Mouse (Mus musculus) hindbrain, embryonic 14.5 days (tissue): ENCODE measurements around the gene Mybpc3. TPM values are rescaled to one million over a fixed set of nuclear protein-coding genes. Genes with fewer than 3 reads are reported as not detected.
A peak's percentile ranks its signal among the peaks of the same experiment; 100 is the strongest.

Source experiments
- ATAC-seq: fragments of 200-750 bp; cut with Nextera tagmentation; 2 replicates; pipeline ENCODE4 v1.8.0; 2017; ENCODE audit warnings: moderate number of reproducible peaks, mild to moderate bottlenecking, moderate TSS enrichment, moderate library complexity; ENCODE audit not compliant: low FRiP score
- DNase-seq: peaks from one replicate; pipeline ENCODE4 v3.0.0-alpha.2; 2015; ENCODE audit warnings: low spot score
- H3K27ac ChIP-seq: fragments of 300-500 bp; sonication (generic); 2 replicates; pipeline ENCODE4 v1.5.1; 2014; ENCODE audit warnings: mild to moderate bottlenecking, moderate library complexity
- H3K27me3 ChIP-seq: fragments of 300-500 bp; sonication (generic); 2 replicates; pipeline ENCODE4 v1.6.1; 2014; ENCODE audit warnings: mild to moderate bottlenecking, low read length, mixed read lengths; ENCODE audit not compliant: control insufficient read depth, insufficient read depth
- H3K36me3 ChIP-seq: fragments of 300-500 bp; sonication (generic); replicated peaks from 2 replicates; pipeline ENCODE4 v1.6.1; 2014; ENCODE audit not compliant: control insufficient read depth, insufficient read depth
- H3K4me1 ChIP-seq: fragments of 300-500 bp; sonication (generic); replicated peaks from 2 replicates; pipeline ENCODE4 v1.6.1; 2014; ENCODE audit warnings: antibody characterized with exemption, low read length, mixed read lengths; ENCODE audit not compliant: control insufficient read depth, insufficient read depth
- H3K4me2 ChIP-seq: fragments of 300-500 bp; sonication (generic); replicated peaks from 2 replicates; pipeline ENCODE4 v1.6.1; 2014; ENCODE audit warnings: mild to moderate bottlenecking, moderate library complexity
- H3K4me3 ChIP-seq: fragments of 300-500 bp; sonication (generic); replicated peaks from 2 replicates; pipeline ENCODE4 v1.5.1; 2014; ENCODE audit warnings: mild to moderate bottlenecking, low read length
- H3K9ac ChIP-seq: fragments of 300-500 bp; sonication (generic); 2 replicates; pipeline ENCODE4 v1.6.1; 2014
- H3K9me3 ChIP-seq: fragments of 300-500 bp; sonication (generic); 2 replicates; pipeline ENCODE4 v1.6.1; 2016; ENCODE audit warnings: low read length; ENCODE audit not compliant: control insufficient read depth
- WGBS: fragments of 180-500 bp; shearing (Covaris S2); extraction: QIAGEN DNeasy Blood & Tissue Kit; methylation state at CpG from one replicate; pipeline ENCODE4 v1.1.7; 2014; 5-methylcytosine and 5-hydroxymethylcytosine counted together
- polyA plus RNA-seq: library from polyadenylated mRNA; unstranded; fragments of >200 nt; fragmentation: Nextera tagmentation; extraction: Ambion mirVana; gene quantifications from 2 replicates; pipeline ENCODE4 v1.2.1, GENCODE M21; 2014

Mybpc3 gene
- polyA plus RNA-seq, 1 experiment from 2014 or later = not detected

- H3K27me3 ChIP-seq = no peaks in the 10 kb centered on the region
- H3K4me3 ChIP-seq = peak overlapping the region; percentile 73
- peak overlapping the region; percentile 80 for H3K4me2 ChIP-seq
- H3K27ac ChIP-seq = peak overlapping the region; percentile 89
- peak overlapping the region; percentile 76 for H3K9ac ChIP-seq
- ATAC-seq (peak; percentile 97), DNase-seq (peak; percentile 96)
- no peaks in the 10 kb centered on the region for H3K9me3 ChIP-seq
- 2% methylated on average over 9 of the region's 9 CpGs for WGBS
- peaks cover 8% of the 10 kb centered on the region for H3K36me3 ChIP-seq
- H3K4me1 ChIP-seq = peaks cover 23% of the 10 kb centered on the region
Observed at GRCm38 (mm10) chr2:91183148-91183513, 65.2 kb downstream of the Mybpc3 start.

- Histone ChIP-seq H3K4me3 (peak within 1 kb of the TSS; percentile 73), H3K36me3 (peaks cover 1% of the 10 kb centered on the region), H3K9ac (peak within 1 kb of the TSS; percentile 76), H3K27ac (peak within 1 kb of the TSS; percentile 89), H3K9me3 (no peaks in the 10 kb centered on the region), H3K4me2 (peak within 1 kb of the TSS; percentile 80), H3K27me3 (no peaks in the 10 kb centered on the region), H3K4me1 (peaks cover 23% of the 10 kb centered on the region)
- 72% methylated on average over 15 of the region's 15 CpGs for WGBS
- DNase-seq (no peak), ATAC-seq (no peak)
Observed at GRCm38 (mm10) chr2:91183711-91184405, 65.9 kb downstream of the Mybpc3 start, which contains the start of gene Madd. Gene Madd, minus strand, starts transcription at chr2:91183837.

Other genes starting within 250 kb of the Mybpc3 start
- gene C1qtnf4, start 232.3 kb upstream of the Mybpc3 start, polyA plus RNA-seq = 182 and 189 TPM in 2 replicates
- 44.2 and 45.5 TPM in 2 replicates for gene Kbtbd4, start 213.4 kb upstream of the Mybpc3 start, polyA plus RNA-seq
- gene Ndufs3, start 213.3 kb upstream of the Mybpc3 start, polyA plus RNA-seq = 216 and 227 TPM in 2 replicates
- gene Celf1, start 177.8 kb upstream of the Mybpc3 start, polyA plus RNA-seq = 75.2 and 78.5 TPM in 2 replicates
- gene Rapsn, start 82.5 kb upstream of the Mybpc3 start, polyA plus RNA-seq = 0.97 and 1.1 TPM in 2 replicates
- 237 and 243 TPM in 2 replicates for gene Psmc3, start 64.1 kb upstream of the Mybpc3 start, polyA plus RNA-seq
- gene Slc39a13, start 47.7 kb upstream of the Mybpc3 start, polyA plus RNA-seq = 27.4 and 27.6 TPM in 2 replicates
- 4.1 and 4.3 TPM in 2 replicates for gene Spi1, start 35.8 kb upstream of the Mybpc3 start, polyA plus RNA-seq
- gene Madd, start 65.7 kb downstream of the Mybpc3 start, polyA plus RNA-seq = 51.6 and 58.4 TPM in 2 replicates
- 1.5 and 2.8 TPM in 2 replicates for gene Nr1h3, start 84.7 kb downstream of the Mybpc3 start, polyA plus RNA-seq
- 40.9 and 49.8 TPM in 2 replicates for gene Acp2, start 84.7 kb downstream of the Mybpc3 start, polyA plus RNA-seq
- gene Ddb2, start 118.8 kb downstream of the Mybpc3 start, polyA plus RNA-seq = 9.4 and 11.4 TPM in 2 replicates
- gene Pacsin3, start 137.8 kb downstream of the Mybpc3 start, polyA plus RNA-seq = 12.9 and 13.5 TPM in 2 replicates
- 59.6 and 64.0 TPM in 2 replicates for gene Arfgap2, start 146.8 kb downstream of the Mybpc3 start, polyA plus RNA-seq